Mouse (Mus musculus) E14TG2a.4 (cell line): ENCODE measurements around the gene Tprg.

Experiments
- CTCF ChIP-seq: conservative IDR thresholded peaks from 2 replicates; pipeline ENCODE4 v1.5.1; 2014; ENCODE audit warnings: low read length
- NANOG ChIP-seq: IDR thresholded peaks from 2 replicates; pipeline ENCODE4 v1.6.1; 2014; ENCODE audit warnings: borderline replicate concordance, low read length, mixed read lengths

DNA sequence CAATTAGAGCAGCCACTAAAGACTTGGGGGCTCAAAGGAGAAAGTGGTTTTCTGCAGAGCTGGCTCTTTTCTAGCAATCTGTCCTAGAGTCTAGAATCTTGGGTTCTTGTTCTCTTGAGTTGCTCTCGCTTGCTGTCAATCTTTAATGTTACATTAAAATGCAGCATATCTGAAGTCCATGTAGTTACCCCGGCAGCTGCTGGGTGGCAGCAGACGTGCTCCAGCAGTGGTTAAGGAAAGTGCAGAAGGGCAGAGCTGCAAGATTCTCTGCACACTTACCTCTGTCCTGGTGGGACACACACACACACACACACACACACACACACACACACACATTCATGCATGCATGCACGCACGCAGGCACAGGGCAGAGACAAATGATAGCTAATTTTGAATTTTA, 88.2 kb downstream of the Tprg start:
- TF ChIP-seq CTCF (0 out of 2 replicates have a peak, but pooled peaks have one; percentile 10), NANOG (no peak)
